Mouse (Mus musculus): ENCODE measurements around the gene Strip2. TPM values are rescaled to one million over a fixed set of nuclear protein-coding genes. Genes with fewer than 3 reads are reported as not detected.

Gene Strip2
- polyA plus RNA-seq, 1 experiment from 2014 or later = 0.65 TPM

- H3K4me1 ChIP-seq = peaks cover 13% of the 10 kb centered on the region; the same call in 1 of the 2 replicates
- no peaks in the 10 kb centered on the region for H3K36me3 ChIP-seq
- peak overlapping the region; percentile 73 for H3K4me3 ChIP-seq
- WGBS = under 1% methylated on average over 37 of the region's 37 CpGs
- peak overlapping the region; percentile 74 for H3K27ac ChIP-seq (replicated peaks)
- peaks cover 20% of the 10 kb centered on the region for H3K27me3 ChIP-seq (ENCODE audit: low read depth, poor library complexity, severe bottlenecking)
- H3K9me3 ChIP-seq (replicated peaks) = no peaks in the 10 kb centered on the region
- peak; percentile 77 for DNase-seq (ENCODE audit: low spot score)
Measured at GRCm38 (mm10) chr6:29985058-29985498, 68.3 kb downstream of the Strip2 start.

- Histone ChIP-seq H3K27me3 (ENCODE audit: low read depth, poor library complexity, severe bottlenecking) (peaks cover 20% of the 10 kb centered on the region), H3K9me3 (replicated peaks) (no peaks in the 10 kb centered on the region), H3K27ac (replicated peaks) (peak overlapping the region; percentile 74), H3K36me3 (no peaks in the 10 kb centered on the region), H3K4me3 (peak overlapping the region; percentile 73), H3K4me1 (peaks cover 13% of the 10 kb centered on the region; the same call in 1 of the 2 replicates)
- DNase-seq (ENCODE audit: low spot score) = no peak
- WGBS = under 1% methylated on average over 14 of the region's 14 CpGs
Measured at GRCm38 (mm10) chr6:29985504-29985903, 68.7 kb downstream of the Strip2 start.

- H3K4me1 ChIP-seq = peaks cover 13% of the 10 kb centered on the region; the same call in 1 of the 2 replicates
- no peaks in the 10 kb centered on the region for H3K9me3 ChIP-seq (replicated peaks)
- peak overlapping the region; percentile 73 for H3K4me3 ChIP-seq
- H3K27me3 ChIP-seq (ENCODE audit: low read depth, poor library complexity, severe bottlenecking) = peaks cover 20% of the 10 kb centered on the region
- no peaks in the 10 kb centered on the region for H3K36me3 ChIP-seq
- no peak for DNase-seq (ENCODE audit: low spot score)
- H3K27ac ChIP-seq (replicated peaks) = no peak overlapping the region
- 50% methylated on average over 6 of the region's 6 CpGs for WGBS
Measured at GRCm38 (mm10) chr6:29985986-29986385, 69.2 kb downstream of the Strip2 start.

- no peaks in the 10 kb centered on the region for H3K9me3 ChIP-seq (replicated peaks)
- WGBS = 57% methylated on average over 3 of the region's 3 CpGs
- H3K4me1 ChIP-seq = peaks cover 13% of the 10 kb centered on the region; the same call in 1 of the 2 replicates
- no peak overlapping the region for H3K4me3 ChIP-seq
- H3K36me3 ChIP-seq = no peaks in the 10 kb centered on the region
- DNase-seq (ENCODE audit: low spot score) = no peak
- H3K27me3 ChIP-seq (ENCODE audit: low read depth, poor library complexity, severe bottlenecking) = peaks cover 20% of the 10 kb centered on the region
- H3K27ac ChIP-seq (replicated peaks) = no peak overlapping the region
Measured at GRCm38 (mm10) chr6:29987246-29987645, 70.4 kb downstream of the Strip2 start.

- H3K9me3 ChIP-seq (replicated peaks) = no peaks in the 10 kb centered on the region
- H3K4me1 ChIP-seq = 0 out of 2 replicates have a peak, but pooled peaks cover 5% of the 10 kb centered on the region
- DNase-seq (ENCODE audit: low spot score) = no peak
- no peaks in the 10 kb centered on the region for H3K36me3 ChIP-seq
- H3K4me3 ChIP-seq = no peak overlapping the region
- WGBS = 82% methylated on average over 9 of the region's 9 CpGs
- no peak overlapping the region for H3K27ac ChIP-seq (replicated peaks)
- no peaks in the 10 kb centered on the region for H3K27me3 ChIP-seq (ENCODE audit: low read depth, poor library complexity, severe bottlenecking)
Measured at GRCm38 (mm10) chr6:29998140-29998539, 81.3 kb downstream of the Strip2 start.

- Histone ChIP-seq H3K27me3 (ENCODE audit: low read depth, poor library complexity, severe bottlenecking) (no peaks in the 10 kb centered on the region), H3K9me3 (replicated peaks) (no peaks in the 10 kb centered on the region), H3K36me3 (no peaks in the 10 kb centered on the region), H3K4me1 (0 out of 2 replicates have a peak, but pooled peaks cover 5% of the 10 kb centered on the region), H3K4me3 (no peak overlapping the region), H3K27ac (replicated peaks) (no peak overlapping the region)
- 69% methylated on average over 4 of the region's 4 CpGs for WGBS
- no peak for DNase-seq (ENCODE audit: low spot score)
Measured at GRCm38 (mm10) chr6:29998771-29999170, 82.0 kb downstream of the Strip2 start.

- Histone ChIP-seq H3K9me3 (replicated peaks) (0 out of 2 replicates have a peak, but pooled peaks cover 2% of the 10 kb centered on the region), H3K27me3 (ENCODE audit: low read depth, poor library complexity, severe bottlenecking) (no peaks in the 10 kb centered on the region)
- WGBS = 84% methylated on average over 9 of the region's 9 CpGs
Measured at GRCm38 (mm10) chr6:30002628-30003027, 85.8 kb downstream of the Strip2 start.

GRCm38 (mm10) chr6:30005851-30006250, 89.0 kb downstream of the Strip2 start:
- Histone ChIP-seq H3K27me3 (ENCODE audit: low read depth, poor library complexity, severe bottlenecking) (no peaks in the 10 kb centered on the region), H3K4me1 (no peaks in the 10 kb centered on the region), H3K36me3 (no peaks in the 10 kb centered on the region), H3K9me3 (replicated peaks) (0 out of 2 replicates have a peak, but pooled peaks cover 2% of the 10 kb centered on the region), H3K4me3 (no peak overlapping the region), H3K27ac (replicated peaks) (no peak overlapping the region)
- DNase-seq (ENCODE audit: low spot score) = no peak
- 86% methylated on average over 1 of the region's 1 CpGs for WGBS

More at GRCm38 (mm10) chr6:30002628-30003027, 85.8 kb downstream of the Strip2 start:
- Histone ChIP-seq H3K27ac (replicated peaks) (no peak overlapping the region), H3K4me1 (0 out of 2 replicates have a peak, but pooled peaks cover 5% of the 10 kb centered on the region), H3K4me3 (no peak overlapping the region), H3K36me3 (no peaks in the 10 kb centered on the region)
- no peak for DNase-seq (ENCODE audit: low spot score)

GRCm38 (mm10) chr6:30009204-30009603, 92.4 kb downstream of the Strip2 start:
- H3K4me3 ChIP-seq = no peak overlapping the region
- H3K4me1 ChIP-seq = no peaks in the 10 kb centered on the region
- H3K27ac ChIP-seq (replicated peaks) = no peak overlapping the region
- H3K36me3 ChIP-seq = no peaks in the 10 kb centered on the region
- WGBS = 89% methylated on average over 7 of the region's 7 CpGs
- H3K9me3 ChIP-seq (replicated peaks) = 0 out of 2 replicates have a peak, but pooled peaks cover 2% of the 10 kb centered on the region
- DNase-seq (ENCODE audit: low spot score) = no peak
- H3K27me3 ChIP-seq (ENCODE audit: low read depth, poor library complexity, severe bottlenecking) = no peaks in the 10 kb centered on the region

Small RNA genes within 50 kb of the gene (microRNA-seq; reads per million reads assigned to microRNA genes)
- not detected for gene Gm23049

Other genes starting within 250 kb of the Strip2 start
- 10.9 and 12.2 TPM in 2 replicates for gene Tspan33, start 222.8 kb upstream of the Strip2 start, polyA plus RNA-seq (2016; fragmentation: Nextera tagmentation; extraction: Ambion mirVana)
- 49.6 and 51.7 TPM in 2 replicates for gene Smo, start 181.5 kb upstream of the Strip2 start, polyA plus RNA-seq (2016; fragmentation: Nextera tagmentation; extraction: Ambion mirVana)
- 12.5 and 13.7 TPM in 2 replicates for gene Ahcyl2, start 149.0 kb upstream of the Strip2 start, polyA plus RNA-seq (2016; fragmentation: Nextera tagmentation; extraction: Ambion mirVana)
- 92.9 and 96.1 TPM in 2 replicates for gene Nrf1, start 131.0 kb downstream of the Strip2 start, polyA plus RNA-seq (2016; fragmentation: Nextera tagmentation; extraction: Ambion mirVana)